Mouse (Mus musculus): ENCODE measurements around the gene Gfpt1. TPM values are rescaled to one million over a fixed set of nuclear protein-coding genes. Genes with fewer than 3 reads are reported as not detected.

Gene Gfpt1
- polyA plus RNA-seq, 1 experiment: 13.5 TPM

DNA sequence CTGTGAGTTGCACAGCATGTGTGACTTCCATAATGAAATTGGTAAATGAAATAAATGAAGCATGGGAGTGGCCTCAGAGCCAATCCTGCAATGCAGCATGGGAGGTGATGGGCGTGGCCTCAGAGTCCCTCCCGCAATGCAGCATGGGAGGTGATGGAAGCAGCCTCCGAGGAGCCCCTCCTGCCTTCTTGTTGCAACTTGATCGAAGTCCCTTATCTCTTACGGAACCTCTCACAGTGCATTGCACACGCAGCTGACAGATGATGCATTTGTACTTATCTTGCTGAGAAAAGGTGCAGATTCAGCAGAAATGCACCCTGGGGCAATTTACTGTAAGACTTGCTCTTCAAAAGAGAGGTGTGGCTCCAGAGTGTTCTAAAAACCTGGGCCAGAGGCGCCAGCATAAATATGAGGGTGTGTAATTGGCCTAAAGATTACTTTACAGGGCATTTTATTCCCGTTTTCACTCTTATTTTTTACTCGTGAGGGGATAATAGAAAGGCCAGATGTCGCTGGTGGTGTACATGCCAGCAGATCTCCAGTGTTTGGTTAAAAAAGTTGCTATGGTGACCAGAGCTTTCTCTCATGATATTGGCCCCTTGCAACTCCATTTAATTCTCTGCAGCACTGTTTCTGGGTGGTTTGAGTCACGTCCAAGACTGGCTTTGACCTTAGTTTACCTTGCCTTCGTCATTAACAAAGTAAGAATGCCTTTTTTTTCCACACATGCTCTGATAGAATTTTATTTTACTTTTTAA is 97.3 kb downstream of the Gfpt1 start:
- no peak for TF ChIP-seq GATA1 (IDR thresholded peaks at IDR 0.05; ENCODE audit: low read length)

Other genes with a start within 250 kb of the Gfpt1 start
- gene Anxa4, start 249.3 kb upstream of the Gfpt1 start, polyA plus RNA-seq (2012): 0.03 and 0.16 TPM in 2 replicates
- gene Aak1, start 193.3 kb upstream of the Gfpt1 start, polyA plus RNA-seq (2012): 32.1 and 39.9 TPM in 2 replicates
- 60.3 and 98.9 TPM in 2 replicates for gene Nfu1, start 33.6 kb upstream of the Gfpt1 start, polyA plus RNA-seq (2012)
- gene D6Ertd527e, start 61.9 kb downstream of the Gfpt1 start, polyA plus RNA-seq (2012): 0.05 and 0.09 TPM in 2 replicates